Mouse (Mus musculus): Measurements from ENCODE around the gene Ddx31.

Ddx31 gene

DNA sequence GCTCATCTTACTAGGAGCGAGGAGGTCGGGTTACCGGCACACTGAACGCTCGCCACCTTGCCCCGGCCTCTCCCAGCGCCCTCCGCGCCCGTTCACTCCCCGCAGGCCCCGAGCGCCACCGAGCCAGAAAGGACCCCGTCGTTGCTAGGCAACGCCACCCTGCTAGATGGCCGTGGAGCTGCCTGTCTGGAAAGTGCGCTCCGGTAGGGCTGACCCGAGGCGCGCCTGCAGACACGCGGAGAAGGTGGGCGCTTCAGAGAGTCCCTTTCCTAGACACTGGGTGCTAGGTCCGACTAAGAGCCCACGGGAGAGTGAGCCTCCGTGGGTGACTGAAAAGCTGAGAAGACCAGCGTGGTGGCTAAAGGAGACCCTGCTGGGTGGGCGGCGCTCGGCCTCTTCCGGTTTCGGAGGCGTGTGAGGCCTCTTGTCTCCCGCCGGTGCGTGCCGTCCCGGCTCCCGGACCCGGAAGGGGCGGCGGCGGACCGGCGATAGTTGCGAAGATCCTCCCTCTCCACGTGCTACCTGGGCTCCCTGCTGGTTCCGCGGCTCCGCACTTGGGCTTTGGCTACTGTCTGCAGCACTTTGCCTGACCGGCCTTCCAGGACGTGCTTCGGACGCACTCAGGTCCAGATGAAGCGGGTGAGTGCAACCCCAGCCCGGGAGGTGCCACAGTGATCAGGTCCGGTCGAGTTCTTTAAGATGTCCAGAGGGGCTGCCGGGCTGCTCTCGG lies at the start of gene Ddx31, which contains the start of gene Gtf3c4:
Gene Ddx31 (plus strand): TSS at position 185 of the 730 bp plus-strand sequence.
Gene Gtf3c4 (minus strand): TSS at position 139 of the 730 bp plus-strand sequence.
- peak; percentile 96 for DNase-seq (ENCODE audit: low spot score)

DNA sequence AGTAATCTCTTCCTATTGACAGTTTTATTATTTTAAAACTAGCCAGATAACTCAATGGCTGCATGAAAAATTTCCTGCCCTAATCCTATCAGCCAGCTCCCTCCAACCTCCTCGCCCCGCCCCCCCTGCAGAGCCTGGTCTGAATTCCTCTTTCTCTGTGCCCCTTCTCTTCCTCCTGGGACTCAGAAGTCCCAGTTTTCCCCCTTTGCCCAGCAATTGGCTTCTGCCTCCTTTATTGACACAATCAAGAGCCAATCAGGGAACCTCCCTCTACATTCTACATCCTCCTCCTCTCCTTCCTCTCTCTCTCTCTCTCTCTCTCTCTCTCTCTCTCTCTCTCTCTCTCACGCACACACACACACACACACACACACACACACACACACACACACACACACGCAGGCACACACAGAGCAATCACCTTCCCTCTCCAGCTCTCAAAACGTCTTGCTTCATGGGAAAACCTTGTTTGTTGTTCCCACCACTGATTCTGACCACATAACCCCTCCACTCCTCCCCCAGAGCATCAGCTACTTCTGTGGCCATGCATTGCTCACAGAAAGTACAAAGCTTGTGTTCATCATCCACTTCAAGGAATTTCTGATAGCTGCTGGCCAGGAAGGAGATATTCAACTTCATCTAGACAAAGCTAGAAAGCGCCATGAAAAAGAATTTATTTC lies 47.1 kb upstream of the Ddx31 start:
- DNase-seq (ENCODE audit: low spot score): peak; percentile 90

DNA sequence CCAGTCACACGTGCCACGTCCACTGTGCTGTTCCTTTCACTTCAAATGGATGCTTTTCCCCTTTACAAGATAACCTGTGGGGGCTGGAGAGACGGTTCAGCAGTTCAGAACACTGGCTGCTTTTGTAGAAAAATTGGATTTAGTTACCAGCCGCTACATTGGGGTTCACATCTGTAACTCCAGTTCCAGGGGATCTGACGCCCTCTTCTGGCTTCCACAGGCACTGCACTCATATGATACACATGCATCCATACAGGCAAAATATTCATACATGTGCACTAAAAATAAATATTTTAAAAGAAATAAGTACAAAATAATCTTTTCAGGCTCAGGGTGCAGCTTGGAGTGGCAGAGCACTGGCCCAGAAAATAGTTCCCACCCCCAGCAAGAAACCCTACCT lies 45.6 kb upstream of the Ddx31 start:
- no peak for DNase-seq (ENCODE audit: low spot score)

DNA sequence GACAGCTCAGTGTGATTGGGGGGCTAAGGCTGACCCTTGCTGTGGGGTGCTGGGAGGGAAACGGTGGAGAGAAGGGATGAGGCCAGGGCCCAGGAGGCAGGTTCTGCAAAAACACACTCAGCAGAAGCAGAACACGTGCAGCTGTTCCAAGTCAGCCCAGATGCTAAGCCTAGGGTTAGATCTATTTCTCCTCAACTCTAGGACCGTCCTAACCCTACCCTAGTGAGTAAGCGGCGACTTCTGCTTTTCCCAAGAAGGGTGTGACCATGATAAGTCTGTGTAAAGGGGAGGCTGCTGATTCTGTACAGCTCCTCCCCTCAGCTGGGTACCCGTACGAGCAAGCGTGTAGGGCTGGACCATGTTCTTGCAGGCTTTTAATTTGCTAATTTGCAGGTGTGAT lies 43.9 kb upstream of the Ddx31 start:
- DNase-seq (ENCODE audit: low spot score): no peak

GRCm38 (mm10) chr2:28797490-28798106 lies 42.6 kb upstream of the Ddx31 start:
- no peak for DNase-seq (ENCODE audit: low spot score)

DNA sequence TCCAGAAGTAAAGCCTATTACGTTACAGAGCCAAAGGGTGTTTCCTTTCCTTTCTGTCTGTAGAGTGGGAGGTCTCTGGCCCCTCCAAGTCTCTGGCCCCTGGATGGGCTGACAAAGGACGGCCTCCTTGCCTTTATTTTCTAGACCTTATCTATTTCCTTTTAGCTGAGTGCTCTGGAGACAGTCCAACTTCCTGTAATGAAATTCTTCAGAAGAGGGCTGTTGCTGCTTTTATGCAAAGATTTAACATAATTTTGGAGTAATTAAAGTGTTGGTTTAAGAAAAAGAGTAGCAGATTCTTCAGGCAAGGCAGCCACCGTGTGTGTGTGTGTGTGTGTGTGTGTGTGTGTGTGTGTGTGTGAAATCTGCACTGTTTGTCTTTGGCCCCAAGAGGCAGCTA lies 41.8 kb upstream of the Ddx31 start:
- no peak for DNase-seq (ENCODE audit: low spot score)

DNA sequence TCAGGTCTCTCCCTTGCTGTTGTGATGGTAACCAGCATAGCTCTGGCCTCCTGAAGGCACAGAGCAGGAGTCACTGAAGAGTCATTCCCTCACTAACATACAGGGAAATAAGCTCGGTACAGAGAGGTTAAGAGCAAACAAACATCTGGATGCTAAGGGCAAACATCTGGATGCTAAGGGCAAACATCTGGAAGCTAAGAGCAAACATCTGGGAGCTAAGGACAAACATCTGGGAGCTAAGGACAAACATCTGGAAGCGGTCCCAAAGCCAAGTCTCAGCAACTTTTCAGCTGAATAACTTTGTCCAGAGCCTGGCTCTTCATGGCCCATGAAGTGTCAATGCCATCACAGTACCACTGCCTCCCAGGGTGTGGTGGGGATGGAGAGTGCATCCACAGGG lies 40.6 kb upstream of the Ddx31 start:
- peak; percentile 28 for DNase-seq (ENCODE audit: low spot score)

DNA sequence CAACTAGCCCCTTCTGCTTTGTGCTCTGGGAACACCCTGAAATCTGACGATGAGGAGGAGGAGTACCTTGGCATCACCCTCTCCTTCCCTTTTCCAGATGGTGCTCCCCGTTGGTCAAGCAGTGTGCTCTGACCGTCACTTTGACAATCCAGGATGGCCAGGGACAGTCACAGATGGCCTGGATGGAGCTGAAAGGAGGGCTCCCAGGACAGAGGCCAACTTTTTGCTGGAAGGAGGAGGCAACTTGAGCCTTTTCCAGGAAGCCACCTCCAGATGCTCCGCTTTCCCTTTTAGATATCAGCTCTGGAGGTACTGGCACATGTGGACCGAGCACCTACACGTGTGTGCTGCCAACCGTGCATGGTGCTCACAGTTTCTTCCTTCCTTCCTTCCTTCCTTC lies 36.8 kb upstream of the Ddx31 start:
- no peak for DNase-seq (ENCODE audit: low spot score)

- DNase-seq (ENCODE audit: low spot score): no peak
Measured at GRCm38 (mm10) chr2:28808841-28809240, 31.4 kb upstream of the Ddx31 start.

- DNase-seq (ENCODE audit: low spot score): no peak
Measured at GRCm38 (mm10) chr2:28810260-28811013, 29.8 kb upstream of the Ddx31 start.

DNA sequence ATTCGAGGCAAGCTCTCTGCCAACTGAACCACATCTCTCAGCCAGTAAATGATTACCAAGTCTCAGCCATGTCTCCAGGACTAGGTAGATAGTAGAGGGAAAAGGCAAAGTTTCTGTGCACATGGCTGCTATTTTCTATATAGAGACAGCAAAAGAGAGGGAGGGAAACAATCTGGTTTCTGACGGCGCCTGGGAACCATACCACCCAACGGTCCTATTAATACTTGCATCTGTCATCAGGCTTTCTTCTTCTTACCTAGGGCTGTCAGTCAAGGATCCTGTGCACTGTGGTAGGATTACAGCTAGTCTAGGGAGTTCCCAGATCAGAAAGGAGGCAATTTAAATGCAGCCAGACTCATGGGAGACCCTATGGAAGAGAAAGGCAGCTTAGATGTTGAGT lies 21.3 kb upstream of the Ddx31 start:
- DNase-seq (ENCODE audit: low spot score): no peak

DNA sequence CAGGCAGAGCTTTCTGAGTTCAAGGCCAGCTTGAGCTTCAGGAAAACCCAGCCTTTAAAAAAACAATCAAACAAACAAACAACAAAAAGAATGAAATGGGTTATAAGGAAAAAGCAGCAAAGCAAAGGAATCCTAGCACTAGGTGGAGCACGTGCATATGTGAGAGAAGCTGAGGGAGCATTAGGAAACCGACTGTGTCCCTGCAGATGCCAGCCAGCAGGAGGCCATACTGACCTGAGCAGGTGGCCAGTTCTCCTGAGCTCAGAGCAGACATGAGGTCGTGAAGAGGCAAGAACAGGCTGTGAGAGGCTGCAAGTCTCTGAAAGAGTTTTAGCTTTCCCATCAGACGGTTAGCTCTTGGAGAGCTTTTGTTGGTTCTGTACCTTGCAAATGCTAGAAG lies 10.9 kb upstream of the Ddx31 start:
- DNase-seq (ENCODE audit: low spot score): no peak

GRCm38 (mm10) chr2:28836181-28836940 lies 3.8 kb upstream of the Ddx31 start:
- DNase-seq (ENCODE audit: low spot score): no peak

- DNase-seq (ENCODE audit: low spot score): peak; percentile 65
Measured at GRCm38 (mm10) chr2:28839501-28840221, 545 bp upstream of the Ddx31 start.

DNA sequence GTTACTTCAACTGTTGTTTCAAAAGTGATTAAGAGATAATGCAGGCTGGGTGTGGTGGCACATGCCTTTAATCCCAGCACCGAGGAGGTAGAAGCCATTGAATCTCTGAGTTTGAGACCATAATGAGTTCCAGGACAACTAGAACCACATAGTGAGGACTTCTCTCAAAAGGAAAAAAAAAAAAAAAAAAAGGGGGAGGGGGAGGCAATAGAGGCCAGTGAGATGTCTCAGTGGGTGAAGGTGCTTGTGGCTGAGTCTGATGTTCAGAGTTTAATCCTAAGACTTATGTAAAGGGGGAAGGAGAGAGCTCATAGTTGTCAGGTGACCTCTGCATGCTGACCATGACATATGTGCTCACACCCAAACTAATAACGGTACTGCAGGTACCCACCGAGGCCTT lies 1.8 kb downstream of the Ddx31 start:
- no peak for DNase-seq (ENCODE audit: low spot score)

DNA sequence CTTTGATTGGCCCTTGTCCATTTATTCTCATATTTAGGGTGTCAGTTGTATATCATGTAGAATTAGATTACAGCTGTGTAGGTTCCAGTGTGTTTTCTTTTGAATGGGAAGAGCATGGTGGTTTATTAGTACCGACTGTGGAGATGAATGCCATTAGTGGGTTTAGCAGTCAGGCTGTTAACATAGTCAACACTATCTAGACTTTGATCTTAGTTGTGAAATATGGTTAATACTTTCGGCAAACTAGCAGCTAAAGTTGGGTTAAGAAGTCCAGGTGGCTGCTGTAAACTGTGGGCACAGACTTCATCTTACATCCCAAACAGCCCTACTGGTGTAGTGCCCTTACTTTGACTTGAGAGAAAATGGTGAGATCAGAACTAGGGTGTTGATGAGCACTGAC lies 8.7 kb downstream of the Ddx31 start:
- no peak for DNase-seq (ENCODE audit: low spot score)

- no peak for DNase-seq (ENCODE audit: low spot score)
Measured at GRCm38 (mm10) chr2:28852594-28852993, 12.4 kb downstream of the Ddx31 start.

- DNase-seq (ENCODE audit: low spot score): no peak
Measured at GRCm38 (mm10) chr2:28855773-28856172, 15.6 kb downstream of the Ddx31 start.

- DNase-seq (ENCODE audit: low spot score): no peak
Measured at GRCm38 (mm10) chr2:28859303-28859702, 19.1 kb downstream of the Ddx31 start.

DNA sequence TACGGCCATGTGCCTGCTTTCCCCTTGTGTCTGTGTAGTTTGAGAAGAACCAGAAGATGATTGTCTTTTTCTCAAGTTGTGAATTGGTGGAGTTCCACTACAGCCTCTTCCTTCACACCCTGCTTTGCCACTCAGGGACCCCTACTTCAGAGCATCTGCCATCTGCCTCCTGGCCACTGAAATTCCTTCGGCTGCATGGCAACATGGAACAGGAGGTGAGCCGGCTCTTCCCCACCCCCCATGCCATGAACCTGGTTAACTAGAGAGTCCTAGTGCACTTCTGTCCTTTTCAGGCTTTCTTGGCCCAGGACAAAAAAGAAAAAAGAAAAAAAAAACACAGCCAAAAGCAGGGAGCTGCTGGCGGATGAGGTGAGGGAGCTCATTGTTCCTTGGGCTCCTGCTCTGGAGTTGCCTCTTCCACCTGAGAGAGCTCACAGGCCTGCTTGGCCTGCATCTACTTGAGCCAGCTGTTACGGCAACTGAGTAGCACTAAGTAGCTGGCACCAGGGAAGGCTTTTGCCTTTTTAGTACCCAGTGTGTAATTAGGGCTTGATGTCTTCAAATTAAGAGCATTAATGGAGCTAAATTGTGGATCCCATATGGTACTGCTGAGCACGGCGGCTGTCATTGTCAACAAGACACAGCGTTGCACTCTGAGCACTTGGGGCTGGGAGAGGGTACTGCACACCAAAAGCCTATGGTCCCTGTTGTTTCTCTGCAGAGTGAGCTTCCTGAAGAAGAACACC lies 20.6 kb downstream of the Ddx31 start:
- no peak for DNase-seq (ENCODE audit: low spot score)
